Mouse (Mus musculus): ENCODE results near the gene Tmem108.
"Not testable (repeated sequence)": the region's sequence is repeated elsewhere in the genome, so short reads cannot be mapped to it uniquely, and the experiment has no call there.

The Tmem108 gene

DNA sequence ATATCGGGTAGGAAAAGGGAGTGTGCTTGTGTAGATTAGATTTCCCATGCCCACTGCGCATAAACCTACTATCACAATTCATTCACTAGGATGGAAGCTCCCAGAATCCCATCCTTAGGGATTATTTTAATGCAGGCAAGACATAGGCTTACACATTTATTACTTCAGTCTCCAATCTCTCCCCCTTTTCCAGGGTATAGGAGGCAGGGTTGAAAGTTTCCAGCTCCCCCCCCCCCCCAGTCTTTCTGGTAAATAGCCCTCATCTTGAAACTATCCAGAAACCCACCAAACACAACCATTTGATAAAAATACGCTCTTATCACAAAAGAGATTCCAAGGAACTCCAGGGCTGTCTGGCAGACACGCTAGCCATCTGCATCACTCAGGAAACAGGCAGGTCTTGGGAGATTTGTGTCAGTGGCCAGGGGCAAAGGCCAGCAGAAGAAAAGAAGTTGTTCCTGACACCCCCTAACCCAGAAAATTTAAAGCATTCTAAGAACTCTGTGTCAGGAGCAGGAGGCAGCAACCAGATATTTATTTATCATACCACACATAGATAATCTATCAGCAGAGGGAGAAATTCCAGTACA lies 79.8 kb downstream of the Tmem108 start:
- DNase-seq (ENCODE audit: low read depth, low spot score), result no peak

DNA sequence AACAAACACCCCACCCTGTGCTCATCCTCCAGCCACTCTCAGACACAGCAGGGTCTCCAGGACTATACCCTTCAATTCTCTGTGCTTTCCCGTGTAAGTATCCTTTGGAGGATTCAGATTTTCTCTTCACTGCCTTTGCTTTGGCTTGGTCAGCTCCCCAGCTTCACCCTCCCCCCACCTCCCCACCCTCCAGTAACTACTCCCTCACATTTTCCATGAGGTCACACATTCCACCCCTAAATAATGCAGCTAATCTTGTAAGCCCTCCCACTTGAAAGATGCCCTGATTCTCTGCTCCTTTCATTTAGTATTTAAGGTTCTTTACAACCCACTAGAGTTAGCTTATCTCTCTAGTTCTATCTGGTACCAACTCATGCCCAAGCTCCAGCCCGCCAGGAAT lies 82.4 kb downstream of the Tmem108 start:
- DNase-seq (ENCODE audit: low read depth, low spot score), result no peak

DNA sequence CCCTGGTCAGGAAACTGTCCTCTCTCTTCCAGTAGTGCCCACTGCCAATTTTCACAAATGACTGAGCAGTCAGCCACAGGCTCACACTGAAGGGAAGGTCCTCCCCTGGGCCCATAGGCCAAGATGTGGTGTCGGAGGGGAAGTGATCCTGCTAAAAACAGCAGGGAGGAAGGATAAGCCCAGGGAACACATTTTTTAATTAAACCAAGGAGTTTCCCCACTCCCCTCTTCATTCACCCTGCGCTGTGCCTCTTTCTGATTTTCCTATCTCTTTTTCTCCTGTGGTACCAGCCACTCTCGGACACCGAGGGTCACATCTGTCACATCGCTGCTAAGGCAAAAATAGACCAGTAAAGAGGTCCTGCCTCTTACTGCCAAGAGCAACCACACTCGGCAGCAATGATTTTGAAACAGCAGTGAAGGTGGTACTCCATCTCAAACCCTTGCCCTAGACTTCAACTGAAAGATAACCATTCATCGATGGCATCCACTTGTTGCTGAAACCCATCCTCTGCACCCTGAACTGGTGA lies 83.0 kb downstream of the Tmem108 start:
- DNase-seq (ENCODE audit: low read depth, low spot score), result no peak

DNA sequence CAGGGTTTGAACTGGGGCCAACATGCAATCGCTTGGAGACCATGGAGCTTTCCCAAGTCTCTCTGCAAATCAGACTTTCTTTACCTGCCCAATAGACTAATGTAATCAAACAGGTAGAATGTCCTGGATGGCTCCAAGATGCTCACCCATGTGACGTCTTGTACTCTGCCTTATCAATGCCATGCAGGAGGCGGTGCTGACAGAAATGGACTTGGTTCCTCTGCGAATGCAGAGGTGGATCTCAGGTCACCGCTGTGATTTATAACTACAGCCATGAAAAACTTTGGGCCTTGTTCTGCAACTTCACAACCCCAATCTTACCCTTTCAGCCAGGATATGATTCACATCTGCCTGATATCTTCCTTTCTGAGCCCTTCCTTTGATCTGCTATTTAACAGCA lies 83.8 kb downstream of the Tmem108 start:
- no peak for DNase-seq (ENCODE audit: low read depth, low spot score)

DNA sequence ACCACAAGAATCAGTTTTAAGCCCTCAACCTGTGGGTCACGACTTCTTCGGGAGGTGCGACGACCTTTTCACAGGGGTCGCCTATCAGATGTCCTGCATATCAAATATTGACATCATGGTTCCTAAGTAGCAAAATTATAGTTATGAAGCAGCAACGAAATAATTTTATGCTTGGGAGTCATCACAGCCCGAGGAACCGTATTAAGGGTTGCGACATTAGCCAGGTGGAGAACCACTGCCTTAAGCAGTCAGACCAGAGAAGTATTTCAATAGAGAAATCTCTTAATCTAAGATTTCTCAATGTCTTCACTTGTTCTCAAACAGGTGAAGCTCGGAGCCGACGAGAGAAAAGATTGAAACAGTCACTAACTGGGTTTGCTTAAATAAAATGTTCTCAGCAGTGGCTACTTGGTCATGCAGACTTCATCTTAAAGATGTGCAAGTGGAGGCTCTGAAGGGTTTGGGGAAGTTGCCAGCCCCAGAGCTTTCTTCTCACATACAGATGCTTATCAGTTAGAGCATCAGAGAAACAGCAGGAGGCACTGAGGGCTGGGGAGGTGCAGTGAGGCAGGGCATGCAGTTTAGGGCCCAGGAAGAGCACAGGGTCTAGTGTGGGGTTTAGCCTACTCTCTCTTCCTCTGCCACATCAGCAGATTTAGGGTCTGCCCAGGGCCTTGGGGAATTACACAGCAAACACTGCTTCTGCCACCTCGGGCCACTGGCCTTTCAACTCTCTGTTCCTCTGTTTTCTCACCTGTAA lies 85.7 kb downstream of the Tmem108 start:
- no peak for DNase-seq (ENCODE audit: low read depth, low spot score)

DNA sequence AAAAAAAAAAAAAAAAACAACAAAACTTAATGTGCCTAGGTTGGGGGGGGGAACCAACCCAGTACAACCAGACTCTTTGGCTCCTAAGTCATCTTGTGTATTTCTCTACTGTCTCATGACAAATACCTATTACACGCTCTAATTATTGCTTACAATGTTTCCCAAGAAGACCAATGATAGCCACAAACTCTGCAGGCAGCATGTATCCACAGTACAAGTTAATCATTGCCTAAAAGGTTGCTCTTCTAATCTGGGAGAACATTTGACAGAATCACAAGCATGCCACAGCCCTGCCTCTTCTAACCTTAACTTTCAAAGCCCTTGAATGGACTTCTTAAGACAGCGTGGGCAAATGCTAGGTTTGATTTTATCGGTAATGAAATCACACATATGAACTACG lies 88.8 kb downstream of the Tmem108 start:
- DNase-seq (ENCODE audit: low read depth, low spot score), result no peak

DNA sequence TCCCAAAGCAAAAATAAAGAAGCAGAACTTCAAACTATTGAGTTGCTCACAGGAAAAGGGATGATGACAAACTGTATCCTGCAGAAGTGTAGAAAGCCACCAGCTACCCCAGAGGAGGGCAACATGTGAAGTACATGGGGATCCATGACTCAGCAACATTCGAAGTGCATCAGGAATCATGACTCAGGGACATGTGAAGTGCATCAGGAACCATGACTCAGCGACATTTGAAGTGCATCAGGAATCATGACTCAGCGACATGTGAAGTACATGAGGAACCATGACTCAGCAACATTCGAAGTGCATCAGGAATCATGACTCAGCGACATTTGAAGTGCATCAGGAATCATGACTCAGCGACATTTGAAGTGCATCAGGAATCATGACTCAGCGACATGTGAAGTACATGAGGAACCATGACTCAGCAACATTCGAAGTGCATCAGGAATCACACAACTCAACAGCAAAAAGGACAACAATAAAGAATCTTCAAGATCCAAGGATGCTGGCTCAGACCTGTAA lies 91.0 kb downstream of the Tmem108 start:
- DNase-seq (ENCODE audit: low read depth, low spot score), result not testable (repeated sequence)

DNA sequence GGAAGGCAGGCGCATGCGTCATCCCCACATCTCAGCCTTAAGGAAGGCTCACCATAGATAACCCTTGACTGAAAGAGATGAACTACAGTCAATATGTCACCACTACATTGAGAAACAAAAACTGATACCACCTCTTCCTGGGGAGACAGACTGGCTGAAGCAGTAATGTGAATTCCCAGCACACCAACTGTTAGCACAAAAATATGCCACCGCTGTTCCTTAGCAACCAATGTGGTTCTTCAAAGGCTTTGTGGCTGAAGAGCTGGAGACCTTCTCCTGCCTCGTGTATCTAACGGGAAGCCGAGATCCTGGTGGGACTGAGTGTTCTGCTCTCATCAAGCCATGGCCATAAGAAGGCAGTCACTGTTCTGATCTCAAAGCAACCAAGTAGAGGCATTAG lies 92.8 kb downstream of the Tmem108 start:
- no peak for DNase-seq (ENCODE audit: low read depth, low spot score)

DNA sequence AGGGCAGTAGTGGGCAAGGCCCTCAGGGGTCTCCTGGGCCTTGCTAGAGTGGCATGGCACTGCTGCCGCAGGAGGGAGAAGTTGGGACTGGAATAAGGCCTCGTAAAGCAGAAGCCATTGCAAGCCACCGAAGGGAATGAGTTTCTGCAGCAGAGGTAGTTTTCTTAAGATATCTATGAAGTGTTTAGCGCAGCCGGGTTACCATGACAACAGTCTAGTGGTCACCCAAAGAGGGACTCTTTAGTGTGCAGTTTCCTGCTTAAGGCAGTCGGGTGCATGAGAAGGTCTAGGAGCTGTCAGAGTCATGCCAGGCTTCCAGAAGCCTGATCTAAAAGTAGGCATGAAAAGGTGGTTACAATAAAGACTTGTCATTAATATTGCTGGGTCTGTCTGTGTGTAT lies 95.8 kb downstream of the Tmem108 start:
- DNase-seq (ENCODE audit: low read depth, low spot score), result no peak

DNA sequence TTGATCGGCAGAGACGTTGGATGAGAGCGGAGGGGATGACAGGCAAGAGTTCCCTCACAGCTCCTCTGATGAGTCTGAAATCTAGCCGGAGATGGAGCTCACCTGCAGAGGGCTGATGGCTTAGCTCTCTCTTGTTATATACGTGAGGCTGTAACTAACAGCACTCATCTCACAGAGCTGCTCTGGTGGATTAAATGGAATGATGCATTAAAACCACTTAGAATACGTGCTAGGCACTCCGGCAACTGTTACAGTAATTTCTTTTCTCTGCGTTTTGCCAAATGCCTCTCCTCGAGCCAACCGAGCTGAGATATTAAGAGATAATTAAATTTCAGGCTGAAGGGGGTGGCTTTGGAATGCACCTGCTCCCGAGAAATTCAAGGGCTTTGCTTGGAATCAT lies 97.5 kb downstream of the Tmem108 start:
- DNase-seq (ENCODE audit: low read depth, low spot score), result no peak

DNA sequence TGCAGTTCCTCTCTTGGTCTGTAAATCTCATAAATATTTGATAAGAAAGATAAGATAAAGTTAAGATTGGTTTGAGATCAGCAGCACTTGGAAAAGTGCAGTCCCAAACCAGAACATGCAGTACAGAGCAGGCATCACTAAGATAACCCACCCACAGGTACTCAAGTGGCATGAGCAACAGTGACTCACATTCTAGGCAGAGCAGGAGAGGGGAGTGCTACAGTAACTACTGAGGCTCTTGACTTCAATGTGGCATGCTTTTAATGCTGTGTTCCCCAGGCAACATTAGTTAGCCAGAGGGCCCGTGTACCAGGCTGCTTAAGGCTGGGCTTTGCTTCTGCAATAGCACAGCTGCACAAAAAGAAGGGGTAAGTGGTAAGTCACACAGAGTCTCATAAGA lies 99.8 kb downstream of the Tmem108 start:
- no peak for DNase-seq (ENCODE audit: low read depth, low spot score)

DNA sequence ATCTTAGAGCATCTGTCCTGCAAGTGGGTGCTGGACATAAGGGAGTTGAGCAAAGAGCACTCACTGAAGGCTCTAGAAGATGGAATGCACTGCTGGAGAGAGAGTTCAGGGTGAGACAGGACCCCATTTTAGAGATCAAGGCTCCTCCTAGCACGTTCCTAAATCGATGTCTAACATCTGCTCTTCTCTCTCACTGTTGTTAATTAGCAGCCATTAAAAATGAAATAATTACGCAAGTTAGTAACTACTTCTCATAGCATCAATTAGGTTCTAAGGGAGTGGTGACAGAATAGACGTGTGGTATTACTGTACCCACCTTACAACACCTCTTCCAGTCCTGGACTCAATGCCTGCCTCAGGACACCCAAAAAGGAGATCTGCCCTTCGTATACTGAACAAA lies 103.7 kb downstream of the Tmem108 start:
- DNase-seq (ENCODE audit: low read depth, low spot score), result no peak

DNA sequence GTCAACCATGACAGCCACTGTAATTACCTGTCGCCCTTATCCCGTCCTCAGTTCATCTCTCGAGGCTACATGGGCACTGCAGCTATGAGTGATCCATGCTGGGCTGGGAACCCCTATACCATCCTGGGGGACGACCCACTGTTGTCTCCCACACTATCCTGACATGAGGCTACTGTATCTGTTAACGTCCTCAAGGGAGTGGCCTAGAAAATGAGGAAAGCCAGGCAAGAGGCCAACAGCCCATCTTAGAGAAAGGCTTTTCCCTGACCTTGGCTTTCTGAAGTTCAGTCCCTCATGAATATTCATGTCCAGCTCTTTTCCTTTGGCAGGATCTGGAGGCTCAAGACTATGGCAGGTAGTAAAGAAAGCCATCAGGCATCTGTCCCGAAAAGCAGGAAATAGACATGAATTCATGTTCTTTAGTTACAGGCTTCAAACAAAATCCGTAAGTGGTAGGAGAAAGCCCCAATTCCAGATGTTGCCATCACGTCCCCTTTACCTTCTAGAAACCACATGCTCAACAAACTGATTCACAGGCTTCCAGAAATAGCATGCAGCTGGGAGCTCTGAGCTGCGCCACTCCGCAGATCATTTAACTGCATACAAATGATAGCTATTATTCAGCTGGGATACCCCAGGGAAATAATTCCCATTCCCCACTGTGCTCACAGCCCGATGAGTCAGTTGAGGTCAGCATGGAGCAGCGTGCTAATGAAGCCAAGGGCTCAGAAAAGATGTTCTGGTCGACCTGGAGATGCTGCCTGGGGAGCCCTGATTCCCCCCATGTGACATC lies 104.3 kb downstream of the Tmem108 start:
- DNase-seq (ENCODE audit: low read depth, low spot score), result peak; percentile 43

DNA sequence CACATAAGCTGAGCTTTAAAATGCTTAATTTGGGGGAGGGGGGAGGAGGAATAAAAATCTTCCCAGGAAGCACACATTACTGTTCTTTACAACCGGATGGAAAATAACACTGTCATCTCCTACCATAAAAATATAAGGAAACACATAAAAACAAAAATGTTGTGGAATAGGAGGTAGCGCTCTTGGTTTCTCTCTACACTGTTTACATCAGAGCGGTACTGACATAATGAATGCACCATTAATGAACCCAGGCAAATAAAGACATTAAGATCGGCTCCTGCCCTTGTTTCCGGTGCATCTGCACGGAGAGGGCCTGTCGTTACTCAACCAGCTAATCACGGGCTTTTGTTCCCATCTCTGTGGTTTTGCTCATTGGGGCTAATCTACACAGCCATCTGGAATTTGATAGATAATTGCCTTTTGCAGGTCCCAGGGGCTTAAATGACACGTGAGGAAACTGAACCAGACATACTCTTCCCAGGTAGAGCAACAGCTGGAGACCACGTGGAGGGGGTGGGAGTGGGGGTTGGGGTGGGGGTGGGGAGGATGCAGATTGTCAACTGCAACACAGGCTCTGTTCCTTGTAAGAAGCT lies 107.5 kb downstream of the Tmem108 start:
- DNase-seq (ENCODE audit: low read depth, low spot score), result peak; percentile 62

DNA sequence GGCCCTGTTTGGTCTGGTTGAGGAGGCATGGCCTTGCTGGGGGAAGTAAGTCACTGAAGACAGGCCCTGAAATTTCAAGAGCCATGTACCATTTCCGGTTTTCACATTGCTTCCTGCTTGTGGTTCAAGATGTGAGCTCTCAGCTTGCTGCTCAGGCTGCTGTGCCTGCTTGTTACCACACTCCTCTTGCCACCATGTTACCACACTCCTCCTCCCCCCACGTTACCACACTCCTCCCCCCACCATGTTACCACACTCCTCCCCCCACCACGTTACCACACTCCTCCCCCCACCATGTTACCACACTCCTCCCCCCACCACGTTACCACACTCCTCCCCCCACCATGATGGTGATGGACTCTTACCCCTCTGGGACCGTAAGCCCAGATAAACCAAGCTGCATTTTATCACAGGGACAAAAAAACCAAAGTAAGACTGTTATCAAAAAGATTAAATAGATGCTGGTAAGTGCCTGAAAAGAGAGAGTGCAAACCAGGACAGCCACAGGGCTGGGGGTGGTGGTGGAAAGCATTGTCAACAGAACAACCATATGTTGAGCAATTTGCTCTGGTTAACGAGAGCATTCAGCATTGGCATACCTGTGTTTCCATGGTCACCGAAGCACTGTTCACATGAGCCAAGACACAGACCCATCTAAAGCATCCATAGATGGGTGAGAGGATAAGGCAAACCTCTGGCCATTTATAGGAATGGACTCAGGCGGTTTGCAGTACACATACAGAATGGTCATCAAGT lies 109.3 kb downstream of the Tmem108 start:
- DNase-seq (ENCODE audit: low read depth, low spot score), result no peak

DNA sequence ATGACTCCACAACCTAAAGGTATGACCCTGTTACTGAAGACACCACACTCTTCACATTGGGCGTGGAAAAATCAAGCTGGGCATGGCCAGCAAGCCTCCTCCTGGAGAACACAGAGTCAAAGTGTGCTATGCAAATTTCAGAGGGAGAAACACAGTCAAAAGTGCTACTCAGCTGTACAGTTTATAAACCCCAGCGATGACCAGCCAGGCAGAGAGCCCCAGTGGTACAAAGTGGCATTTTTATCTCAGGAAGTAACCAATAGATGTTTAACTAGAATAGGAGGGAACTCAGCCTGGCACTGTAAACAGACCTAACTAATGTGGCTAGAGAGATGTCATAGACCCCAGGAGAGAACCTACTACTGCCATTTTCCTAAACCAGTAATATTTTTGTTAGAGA lies 115.0 kb downstream of the Tmem108 start:
- DNase-seq (ENCODE audit: low read depth, low spot score), result no peak

DNA sequence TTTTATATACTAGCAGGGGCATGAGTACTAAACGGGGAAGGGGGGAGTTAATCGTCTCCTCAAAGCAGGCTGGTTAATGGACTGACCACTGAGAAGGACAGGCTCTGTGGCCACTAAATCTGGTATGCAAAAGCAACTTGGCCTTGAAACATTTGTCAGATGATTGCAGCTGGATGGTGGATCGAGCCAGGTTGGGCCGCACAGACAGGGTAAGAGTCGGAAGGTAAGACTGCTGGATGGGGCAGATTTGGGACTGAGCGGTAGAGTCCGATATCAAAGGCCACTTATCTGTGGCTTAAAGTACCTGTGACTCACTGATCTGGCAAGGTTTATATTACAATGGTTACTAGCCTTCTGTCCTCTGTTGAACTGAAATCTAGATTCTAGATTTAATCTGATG lies 115.9 kb downstream of the Tmem108 start:
- no peak for DNase-seq (ENCODE audit: low read depth, low spot score)

DNA sequence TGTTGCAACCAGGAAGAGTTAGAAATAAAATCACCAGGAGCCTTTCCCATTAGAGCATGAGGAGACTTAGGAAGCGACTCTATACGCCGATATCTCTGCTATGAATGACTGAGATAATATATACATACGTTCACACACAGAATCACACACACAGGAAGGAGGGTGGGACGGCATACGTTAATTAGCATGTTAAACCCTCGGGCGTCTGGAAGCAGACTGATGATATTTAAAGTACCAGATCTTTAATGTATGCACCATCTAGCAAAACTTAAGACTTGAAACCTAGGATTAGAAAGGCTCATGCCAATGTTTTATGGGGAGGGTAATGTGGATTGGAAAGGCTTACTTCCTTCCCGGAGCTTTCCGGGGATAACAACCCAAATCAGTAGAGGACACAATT lies 119.3 kb downstream of the Tmem108 start:
- no peak for DNase-seq (ENCODE audit: low read depth, low spot score)

DNA sequence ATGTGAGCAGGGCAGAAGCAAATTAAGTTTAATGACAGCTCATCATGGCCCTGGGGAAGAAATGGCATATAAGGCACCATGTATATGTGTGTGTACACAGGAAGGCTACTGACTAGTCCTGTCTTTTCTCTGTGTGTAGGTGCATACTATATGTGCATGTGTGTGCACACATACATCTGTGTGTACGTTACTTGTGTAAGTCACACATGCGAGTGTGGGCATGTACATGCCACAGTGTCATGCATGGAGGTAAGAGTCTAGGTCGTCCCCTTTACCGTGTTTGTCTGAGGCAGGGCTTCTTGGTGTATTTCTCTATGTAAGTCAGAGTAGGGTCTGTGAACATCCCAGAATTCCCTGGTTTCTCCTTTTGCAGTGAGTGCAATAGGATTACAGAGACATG lies 120.3 kb downstream of the Tmem108 start:
- DNase-seq (ENCODE audit: low read depth, low spot score), result no peak

DNA sequence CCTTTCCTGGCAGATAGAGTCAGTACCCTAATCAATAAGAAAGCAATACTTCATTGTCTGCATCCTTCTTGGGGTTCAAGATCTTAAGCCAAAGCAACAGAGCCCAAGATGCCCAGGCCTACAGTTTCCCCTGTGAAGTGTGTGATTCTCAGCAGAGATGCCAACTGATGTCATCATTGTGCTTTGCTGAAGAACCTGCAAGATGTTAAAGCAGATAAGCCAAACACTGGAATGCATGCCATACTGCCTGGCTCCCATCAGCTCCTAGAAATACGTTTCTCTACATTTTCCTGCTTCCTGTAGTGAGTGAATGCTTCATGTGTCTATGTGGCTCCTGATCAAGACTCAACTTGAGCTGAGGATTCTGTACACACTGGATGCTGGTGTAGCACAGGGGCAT lies 122.2 kb downstream of the Tmem108 start:
- no peak for DNase-seq (ENCODE audit: low read depth, low spot score)

DNA sequence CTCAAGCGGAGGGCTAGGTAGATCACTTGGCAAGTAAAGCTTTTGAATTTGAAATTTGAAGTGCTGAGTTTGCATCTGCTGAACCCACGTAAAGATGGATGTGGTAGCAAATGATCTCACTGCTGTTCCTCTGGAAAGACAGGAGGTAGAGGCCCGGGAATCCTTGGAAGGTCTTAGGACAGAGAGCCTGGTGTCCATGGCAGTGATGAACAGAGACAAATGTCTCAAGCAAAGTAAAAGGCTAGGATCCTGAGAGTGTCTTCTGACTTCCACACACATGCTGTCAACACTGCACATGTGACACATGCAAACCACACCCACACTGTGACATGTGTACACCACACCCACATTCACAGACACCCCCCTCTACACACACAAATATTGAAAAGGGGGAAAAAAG lies 124.2 kb downstream of the Tmem108 start:
- no peak for DNase-seq (ENCODE audit: low read depth, low spot score)

Data from forelimb bud, embryonic 11.5 days (tissue).